Mouse (Mus musculus) kidney, adult 2 months (tissue): Measurements from ENCODE around the gene Prkacb.

Experiments used
- CTCF ChIP-seq: fragments of 200-500 bp; conservative IDR thresholded peaks from 2 replicates; pipeline ENCODE4 v1.5.1; 2011; ENCODE audit warnings: low read depth, mild to moderate bottlenecking, control low read depth, low read length, moderate library complexity, mixed read lengths; ENCODE audit not compliant: insufficient read depth, insufficient read length
- POLR2A ChIP-seq: fragments of 200-500 bp; IDR thresholded peaks from one replicate; pipeline ENCODE4 v1.6.1; 2011; ENCODE audit warnings: low read depth, low read length, control low read depth

DNA sequence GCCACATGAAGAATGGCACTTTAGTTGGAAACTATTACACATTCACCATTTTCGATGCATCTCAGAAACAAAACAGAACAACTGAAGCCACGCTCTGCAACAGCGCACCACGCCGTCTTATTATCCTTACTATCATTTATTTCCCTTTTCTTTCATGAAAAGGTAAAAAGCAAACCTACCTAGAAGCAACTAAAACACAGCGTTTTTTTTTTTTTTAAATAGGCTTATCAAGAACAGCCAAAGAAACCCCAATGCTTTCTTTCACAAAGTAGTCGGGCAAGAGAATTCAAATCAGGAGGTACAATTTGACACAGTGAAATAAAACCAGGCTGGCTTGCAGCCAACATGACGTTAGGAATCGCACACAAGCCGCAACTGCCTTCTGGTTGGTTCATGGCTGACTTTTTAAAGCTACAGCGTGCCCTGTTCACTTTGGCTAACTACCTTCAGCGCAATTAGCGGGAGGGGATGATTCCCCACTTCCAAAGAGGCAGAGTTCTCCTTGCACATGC lies 130.6 kb downstream of the Prkacb start:
- TF ChIP-seq POLR2A (no peak), CTCF (no peak)
